ENCODE assay signal across 10 mouse cellular contexts in genomic region chr7:6170871-6171270, GRCm38 (mm10). TPM values are rescaled to one million over a fixed set of nuclear protein-coding genes. Genes with fewer than 3 reads are reported as not detected.
DNase-seq lines count a peak whose midpoint lies in the region; ATAC-seq and TF ChIP-seq lines count a peak whose summit lies in the region.
"Had no signal": no experiment of that assay in that cellular context is flagged by ENCODE, and none has a peak within 500 bp of the region (broad histone marks: within the 10 kb centered on the region; RNA-seq: fewer than 3 reads in every experiment).

No protein-coding gene starts in this region.

- no peaks in the 10 kb centered on the region for H3K9me3 ChIP-seq in heart, embryonic 10.5 days
- no peaks in the 10 kb centered on the region for H3K9me3 ChIP-seq in forebrain, embryonic 14.5 days (replicated peaks; ENCODE audit: control insufficient read depth, low read length)
- H3K9me3 ChIP-seq in liver, embryonic 15.5 days (replicated peaks): no peaks in the 10 kb centered on the region

- no peaks in the 10 kb centered on the region for H3K27me3 ChIP-seq in heart, embryonic 10.5 days (ENCODE audit: insufficient read depth, poor library complexity, severe bottlenecking)
- H3K27me3 ChIP-seq in forebrain, embryonic 14.5 days (replicated peaks; ENCODE audit: control insufficient read depth, insufficient read depth, low read length): no peaks in the 10 kb centered on the region
- H3K27me3 ChIP-seq in liver, embryonic 15.5 days: no peaks in the 10 kb centered on the region
- no peaks in the 10 kb centered on the region for H3K27me3 ChIP-seq in cerebellum, adult 2 months (ENCODE audit: control insufficient read depth, insufficient read depth, low read length)

- peaks cover 13% of the 10 kb centered on the region; the same call in 1 of the 2 replicates for H3K4me1 ChIP-seq in heart, embryonic 10.5 days
- H3K4me1 ChIP-seq in forebrain, embryonic 14.5 days (ENCODE audit: control insufficient read depth, insufficient read depth, low read length): peaks cover 2% of the 10 kb centered on the region; the same call in 1 of the 2 replicates
- H3K4me1 ChIP-seq in liver, embryonic 15.5 days (replicated peaks): peaks cover 46% of the 10 kb centered on the region
- peaks cover 4% of the 10 kb centered on the region; the same call in 1 of the 2 replicates for H3K4me1 ChIP-seq in cerebellum, adult 2 months (ENCODE audit: control insufficient read depth, insufficient read depth, low read length)

- peak overlapping the region; percentile 85 for H3K4me2 ChIP-seq in forebrain, embryonic 14.5 days (ENCODE audit: low read length)
- H3K4me2 ChIP-seq in liver, embryonic 15.5 days: peak overlapping the region; percentile 95

- H3K36me3 ChIP-seq in heart, embryonic 10.5 days: 0 out of 2 replicates have a peak, but pooled peaks cover 5% of the 10 kb centered on the region
- peaks cover 9% of the 10 kb centered on the region; the same call in 1 of the 2 replicates for H3K36me3 ChIP-seq in forebrain, embryonic 14.5 days (ENCODE audit: control insufficient read depth, insufficient read depth, low read length)
- H3K36me3 ChIP-seq in liver, embryonic 15.5 days (replicated peaks): no peaks in the 10 kb centered on the region

- no peak for TF ChIP-seq POLR2A in cerebellum, adult 2 months (IDR thresholded peaks at IDR 0.05; ENCODE audit: borderline replicate concordance, insufficient read depth, low read length)

- no peak for TF ChIP-seq CTCF in cerebellum, adult 2 months (IDR thresholded peaks at IDR 0.05; ENCODE audit: borderline replicate concordance, insufficient read depth, low read depth, low read length)

- no peak for ATAC-seq in forebrain, embryonic 14.5 days
- no peak for ATAC-seq in liver, embryonic 15.5 days (ENCODE audit: insufficient read depth)

- peak overlapping the region; percentile 91; the same call in 1 of the 2 replicates for H3K27ac ChIP-seq in heart, embryonic 10.5 days
- peak overlapping the region; percentile 77; the same call in 1 of the 2 replicates for H3K27ac ChIP-seq in forebrain, embryonic 14.5 days (ENCODE audit: low read depth, low read length)
- peak overlapping the region; percentile 81 for H3K27ac ChIP-seq in liver, embryonic 15.5 days (replicated peaks)
- no peak overlapping the region for H3K27ac ChIP-seq in cerebellum, adult 2 months (ENCODE audit: insufficient read depth, low read length)

- H3K4me3 ChIP-seq in heart, embryonic 10.5 days: peak overlapping the region; percentile 78
- H3K4me3 ChIP-seq in forebrain, embryonic 14.5 days (ENCODE audit: low read depth, low read length): peak overlapping the region; percentile 65
- H3K4me3 ChIP-seq in liver, embryonic 15.5 days (replicated peaks): peak overlapping the region; percentile 71
- no peak overlapping the region for H3K4me3 ChIP-seq in cerebellum, adult 2 months (replicated peaks; ENCODE audit: insufficient read depth, low read depth, low read length)

- H3K9ac ChIP-seq in forebrain, embryonic 14.5 days (ENCODE audit: low read length): peak overlapping the region; percentile 62; the same call in 1 of the 2 replicates
- peak overlapping the region; percentile 72 for H3K9ac ChIP-seq in liver, embryonic 15.5 days

- DNase-seq in heart, embryonic 10.5 days (ENCODE audit: low spot score): no peak
- no peak for DNase-seq in heart, adult 18-20 months
- peak; percentile 65 for DNase-seq in 416B (ENCODE audit: low read depth)
- DNase-seq in forebrain, embryonic 14.5 days (ENCODE audit: low spot score): no peak
- DNase-seq in urinary bladder, postnatal 14 days (ENCODE audit: low spot score): no peak
- DNase-seq in cerebellum, postnatal 10 days: no peak
- DNase-seq in cerebellum, adult 2 months: no peak

- WGBS in heart, embryonic 10.5 days: 54% methylated on average over 6 of the region's 6 CpGs
- WGBS in forebrain, embryonic 14.5 days: 51% methylated on average over 6 of the region's 6 CpGs
- 42% methylated on average over 6 of the region's 6 CpGs for WGBS in liver, embryonic 15.5 days (ENCODE audit: insufficient replicate concordance)
- WGBS in cerebellum, adult 2 months: 53% methylated on average over 6 of the region's 6 CpGs

RNA-seq across cellular contexts. Expression of gene Zfp444, which starts 1.2 kb away (rescaled TPM):
- polyA plus RNA-seq in heart, embryonic 10.5 days (2016; fragmentation: Nextera tagmentation; extraction: Ambion mirVana): 38.6 and 51.4 TPM in 2 replicates
- total RNA-seq in heart, adult 18-20 months (2021): 10 to 100 TPM; 12.3 to 13.6 TPM
- polyA plus RNA-seq in forebrain, embryonic 14.5 days (2014; fragmentation: Nextera tagmentation; extraction: Ambion mirVana): 88.2 and 96.3 TPM in 2 replicates
- polyA plus RNA-seq in liver, embryonic 15.5 days (2015; fragmentation: Nextera tagmentation; extraction: Ambion mirVana): 18.2 and 22.2 TPM in 2 replicates
- polyA plus RNA-seq in cerebellum, adult 2 months (2012; rRNA removed): 52.0 and 52.2 TPM in 2 replicates

RNA-seq across cellular contexts. Expression of gene Zfp787, which starts 15.1 kb away (rescaled TPM):
- 22.3 and 31.1 TPM in 2 replicates for polyA plus RNA-seq in heart, embryonic 10.5 days (2016; fragmentation: Nextera tagmentation; extraction: Ambion mirVana)
- 10 to 100 TPM; 31.3 to 32.3 TPM for total RNA-seq in heart, adult 18-20 months (2021)
- 12.6 and 13.8 TPM in 2 replicates for polyA plus RNA-seq in forebrain, embryonic 14.5 days (2014; fragmentation: Nextera tagmentation; extraction: Ambion mirVana)
- polyA plus RNA-seq in liver, embryonic 15.5 days (2015; fragmentation: Nextera tagmentation; extraction: Ambion mirVana): 9.8 and 10.1 TPM in 2 replicates
- polyA plus RNA-seq in cerebellum, adult 2 months (2012; rRNA removed): 45.2 and 45.9 TPM in 2 replicates

RNA-seq across cellular contexts. Expression of gene Galp, which starts 26.0 kb away (rescaled TPM):
- polyA plus RNA-seq in heart, embryonic 10.5 days (2016; fragmentation: Nextera tagmentation; extraction: Ambion mirVana): not detected in 2 replicates
- total RNA-seq in heart, adult 18-20 months (2021): not detected
- not detected in 2 replicates for polyA plus RNA-seq in forebrain, embryonic 14.5 days (2014; fragmentation: Nextera tagmentation; extraction: Ambion mirVana)
- polyA plus RNA-seq in liver, embryonic 15.5 days (2015; fragmentation: Nextera tagmentation; extraction: Ambion mirVana): not detected in 2 replicates
- polyA plus RNA-seq in cerebellum, adult 2 months (2012; rRNA removed): not detected in 2 replicates
- total RNA-seq: left cerebral cortex, postnatal 14 days had no signal
- polyA plus RNA-seq: urinary bladder, adult 2 months had no signal

RNA-seq across cellular contexts. Expression of gene Zscan5b, which starts 51.2 kb away (rescaled TPM):
- polyA plus RNA-seq in heart, embryonic 10.5 days (2016; fragmentation: Nextera tagmentation; extraction: Ambion mirVana): not detected in 2 replicates
- not detected for total RNA-seq in heart, adult 18-20 months (2021)
- not detected in 2 replicates for polyA plus RNA-seq in forebrain, embryonic 14.5 days (2014; fragmentation: Nextera tagmentation; extraction: Ambion mirVana)
- not detected in 2 replicates for polyA plus RNA-seq in liver, embryonic 15.5 days (2015; fragmentation: Nextera tagmentation; extraction: Ambion mirVana)
- not detected in 2 replicates for polyA plus RNA-seq in cerebellum, adult 2 months (2012; rRNA removed)
- total RNA-seq: left cerebral cortex, postnatal 14 days had no signal
- polyA plus RNA-seq: urinary bladder, adult 2 months had no signal
